ENCODE assay signal across 22 mouse cellular contexts in the genomic region with DNA sequence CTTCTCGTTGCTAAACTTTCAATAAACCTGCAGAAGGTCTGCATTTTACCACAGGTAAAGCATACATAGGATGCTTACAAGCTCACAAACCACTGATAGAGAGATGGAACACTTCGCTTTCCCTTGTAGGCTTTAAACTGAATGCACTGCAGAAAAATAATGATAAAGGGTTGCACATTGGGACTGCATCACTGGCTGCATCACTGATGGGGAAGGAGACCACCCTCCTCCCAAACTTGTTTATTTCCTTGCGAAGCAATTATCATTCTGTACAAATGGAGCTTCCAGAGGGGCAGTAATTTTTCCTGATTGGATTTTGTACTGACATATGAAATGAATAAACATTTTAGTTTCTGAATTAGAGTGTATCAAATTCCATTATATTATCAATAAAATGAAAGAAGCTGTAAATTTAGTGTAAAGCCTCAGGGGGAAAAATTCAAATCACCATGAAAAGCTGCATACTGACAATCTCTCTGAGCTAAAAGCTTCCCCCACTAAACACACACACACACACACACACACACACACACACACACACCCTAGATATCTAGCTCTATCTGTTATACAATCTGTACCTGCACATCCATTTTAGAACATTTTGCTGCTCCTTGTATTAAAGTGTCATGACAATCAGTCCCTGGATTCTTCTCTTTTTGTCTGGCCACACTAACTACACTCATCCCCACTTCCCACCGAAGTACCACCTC.
"Had no signal": no experiment of that assay in that cellular context is flagged by ENCODE, and none has a peak within 500 bp of the region (broad histone marks: within the 10 kb centered on the region; RNA-seq: fewer than 3 reads in every experiment).

No protein-coding gene starts in this region.

- ATAC-seq: forebrain, postnatal 0 days; inflammation-experienced regulatory T-cells, adult 6 months; intestine, embryonic 15.5 days; intestine, postnatal 0 days had no signal

- H3K4me1 ChIP-seq: intestine, embryonic 15.5 days; limb, embryonic 10.5 days; limb, embryonic 12.5 days had no signal

- H3K9ac ChIP-seq: forebrain, postnatal 0 days; heart, embryonic 12.5 days; intestine, embryonic 15.5 days; limb, embryonic 12.5 days had no signal

- DNase-seq: forebrain, postnatal 0 days; gastrocnemius, postnatal 14 days; gastrocnemius, postnatal 36 days; heart, adult 11 months; heart, postnatal 10 days; heart, postnatal 4 days; kidney, adult 18-20 months; kidney, adult 8-10 months; kidney, postnatal 10 days; kidney, postnatal 25 days; kidney, postnatal 4 days; liver had no signal

- H3K4me2 ChIP-seq: heart, embryonic 12.5 days; intestine, embryonic 15.5 days; limb, embryonic 12.5 days; liver, embryonic 11.5 days had no signal

- H3K9me3 ChIP-seq: heart, embryonic 10.5 days; heart, embryonic 12.5 days; intestine, embryonic 15.5 days; limb, embryonic 10.5 days; limb, embryonic 12.5 days had no signal

- H3K36me3 ChIP-seq: heart, embryonic 10.5 days; heart, embryonic 12.5 days; intestine, embryonic 15.5 days; limb, embryonic 10.5 days; limb, embryonic 12.5 days had no signal

- H3K4me3 ChIP-seq: heart, embryonic 10.5 days; heart, embryonic 12.5 days; intestine, embryonic 15.5 days; layer of hippocampus, adult 2 months; left cerebral cortex, adult 2 months; limb, embryonic 10.5 days; limb, embryonic 12.5 days had no signal

- H3K27ac ChIP-seq: heart, embryonic 10.5 days; intestine, embryonic 15.5 days; layer of hippocampus, adult 2 months; left cerebral cortex, adult 2 months; limb, embryonic 10.5 days; limb, embryonic 12.5 days had no signal

- H3K27me3 ChIP-seq: heart, embryonic 12.5 days; intestine, embryonic 15.5 days had no signal
